Mouse (Mus musculus) left cerebral cortex, adult 2 months (tissue): Measurements from ENCODE around the gene Pet2. TPM values are rescaled to one million over a fixed set of nuclear protein-coding genes. Genes with fewer than 3 reads are reported as not detected.

Source experiments
- DNase-seq, 2 experiments: peaks; one replicate each; pipeline ENCODE4 v3.0.0; 2021 to 2022; ENCODE audit warnings: low spot score in 2 of 2, mixed read lengths in 1 of 2; ENCODE audit errors: extremely low spot score in 1 of 2
- H3K27ac ChIP-seq: fragments of 200-600 bp; 2 replicates; pipeline ENCODE4 v1.8.1; 2022
- H3K4me3 ChIP-seq: fragments of 200-600 bp; 2 replicates; pipeline ENCODE4 v1.8.1; 2022
- CTCF ChIP-seq: fragments of 200-600 bp; IDR thresholded peaks from 2 replicates; pipeline ENCODE4 v1.8.1; 2022; ENCODE audit warnings: antibody characterized with exemption, mild to moderate bottlenecking, moderate library complexity
- intact Hi-C: fragments of 180-260 bp; cut with DNase I; formaldehyde crosslinking; loops from one replicate; pipeline ENCODE4 v1.15.1; 2025
- long read RNA-seq, 2 experiments: library from polyadenylated mRNA; stranded (forward); transcript quantifications; one replicate each; pipeline ENCODE4 v2.0.0; 2021; ENCODE audit warnings: borderline mapping rate in 2 of 2
- total RNA-seq, 2 experiments: library from RNA; stranded (reverse); gene quantifications; 2 replicates each; pipeline ENCODE4 v1.2.3; 2021

The Pet2 gene
- not detected for total RNA-seq
- long read RNA-seq, experiment 1 = 0 reads
- long read RNA-seq, experiment 2 = 0 reads

DNA sequence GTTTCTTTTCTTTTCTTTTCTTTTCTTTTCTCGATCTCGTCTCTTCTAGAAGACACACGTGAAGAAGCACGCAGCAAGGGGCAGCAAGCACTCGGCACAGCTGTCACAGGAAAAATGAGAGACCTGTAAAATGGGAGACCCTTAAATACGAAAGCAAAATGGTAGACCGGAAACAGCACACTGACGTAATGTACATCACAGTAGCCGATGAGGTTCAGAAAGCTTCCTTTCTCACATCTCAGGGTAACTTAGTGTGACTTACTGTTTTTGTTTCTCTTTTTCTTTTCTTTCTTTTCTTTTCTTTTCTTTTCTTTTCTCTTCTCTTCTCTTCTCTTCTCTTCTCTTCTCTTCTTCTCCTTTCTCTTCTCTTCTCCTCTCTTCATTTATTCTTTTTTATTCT is at the start of gene Pet2:
Gene Pet2, minus strand, starts transcription at position 101 of the 400 bp plus-strand sequence.
- H3K4me3 ChIP-seq = no peak within 1 kb of the TSS
- intact Hi-C loops = no loop called here
- DNase-seq = no peak
- no peak for TF ChIP-seq CTCF
- H3K27ac ChIP-seq = no peak within 1 kb of the TSS
